Mouse (Mus musculus): ENCODE measurements around the gene Hsd17b13. TPM values are rescaled to one million over a fixed set of nuclear protein-coding genes. Genes with fewer than 3 reads are reported as not detected.
A peak's percentile ranks its signal among the peaks of the same experiment; 100 is the strongest.
"Not testable (repeated sequence)": the region's sequence is repeated elsewhere in the genome, so short reads cannot be mapped to it uniquely, and the experiment has no call there.

Hsd17b13 gene
- polyA plus RNA-seq, 1 experiment from 2014 or later = 0.11 TPM

DNA sequence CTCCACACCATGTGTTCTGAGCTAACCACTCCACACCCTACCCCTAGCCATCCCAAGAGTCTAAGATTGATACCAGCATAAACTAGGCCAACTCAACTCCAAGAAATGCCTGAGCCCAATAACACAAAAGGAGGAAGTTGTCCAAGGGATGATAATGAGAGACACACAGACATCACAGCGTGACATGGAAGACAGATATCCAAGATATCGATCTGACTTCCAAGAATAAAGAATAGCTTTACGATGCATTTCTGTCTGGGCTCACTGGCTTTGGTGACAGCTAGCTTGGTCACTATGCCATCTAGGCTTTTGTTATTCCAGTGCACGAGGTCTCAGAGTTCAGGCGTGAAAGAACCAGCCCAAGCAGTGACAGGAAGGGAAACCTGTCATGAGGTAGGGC, 6.2 kb downstream of the Hsd17b13 start:
- no peak overlapping the region for H3K4me3 ChIP-seq (ENCODE audit: low read length)
- H3K4me1 ChIP-seq (ENCODE audit: control insufficient read depth, insufficient read depth, low read length) = no peaks in the 10 kb centered on the region
- H3K27ac ChIP-seq (ENCODE audit: low read length) = no peak overlapping the region
- no peaks in the 10 kb centered on the region for H3K36me3 ChIP-seq (ENCODE audit: control insufficient read depth, insufficient read depth)
- H3K9ac ChIP-seq (ENCODE audit: low read length) = no peak overlapping the region
- H3K4me2 ChIP-seq (ENCODE audit: low read depth, low read length) = no peak overlapping the region
- WGBS = 56% methylated on average over 5 of the region's 5 CpGs
- no peaks in the 10 kb centered on the region for H3K27me3 ChIP-seq (ENCODE audit: control insufficient read depth, insufficient read depth, low read length)
- no peak for ATAC-seq (replicated peaks; ENCODE audit: extremely low read depth, insufficient read depth, low FRiP score)
- H3K9me3 ChIP-seq (replicated peaks; ENCODE audit: control insufficient read depth, low read length) = no peaks in the 10 kb centered on the region

DNA sequence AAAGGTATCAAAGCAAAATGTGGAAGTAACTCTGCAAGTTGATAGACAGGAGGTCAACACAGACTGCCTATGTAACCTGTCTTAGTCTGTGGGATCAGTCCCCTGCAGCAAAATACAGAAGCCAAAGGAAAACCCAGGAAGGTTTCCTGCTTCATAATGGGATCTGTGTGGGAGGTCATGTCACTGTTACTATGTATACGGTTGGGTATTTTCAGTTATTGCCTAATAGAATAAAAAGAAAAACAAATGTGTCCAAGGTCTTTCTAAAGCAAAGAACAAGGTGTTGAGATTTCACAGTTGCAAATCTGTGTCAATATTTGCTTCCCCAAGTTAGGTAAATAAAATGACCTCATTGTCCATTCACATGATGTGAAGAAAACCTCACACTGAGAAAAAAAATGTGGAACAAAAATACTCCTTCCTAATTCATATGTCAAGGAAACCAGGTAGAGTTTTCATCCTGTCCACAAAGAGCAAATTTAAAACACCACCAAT, 14.2 kb downstream of the Hsd17b13 start:
- Histone ChIP-seq H3K4me1 (ENCODE audit: control insufficient read depth, insufficient read depth, low read length) (no peaks in the 10 kb centered on the region), H3K9me3 (replicated peaks; ENCODE audit: control insufficient read depth, low read length) (0 out of 2 replicates have a peak, but pooled peaks cover 4% of the 10 kb centered on the region), H3K36me3 (ENCODE audit: control insufficient read depth, insufficient read depth) (no peaks in the 10 kb centered on the region), H3K27me3 (ENCODE audit: control insufficient read depth, insufficient read depth, low read length) (no peaks in the 10 kb centered on the region), H3K9ac (ENCODE audit: low read length) (no peak overlapping the region), H3K4me3 (ENCODE audit: low read length) (no peak overlapping the region), H3K4me2 (ENCODE audit: low read depth, low read length) (no peak overlapping the region), H3K27ac (ENCODE audit: low read length) (no peak overlapping the region)
- 58% methylated on average over 1 of the region's 1 CpGs for WGBS
- ATAC-seq (replicated peaks; ENCODE audit: extremely low read depth, insufficient read depth, low FRiP score) = no peak

DNA sequence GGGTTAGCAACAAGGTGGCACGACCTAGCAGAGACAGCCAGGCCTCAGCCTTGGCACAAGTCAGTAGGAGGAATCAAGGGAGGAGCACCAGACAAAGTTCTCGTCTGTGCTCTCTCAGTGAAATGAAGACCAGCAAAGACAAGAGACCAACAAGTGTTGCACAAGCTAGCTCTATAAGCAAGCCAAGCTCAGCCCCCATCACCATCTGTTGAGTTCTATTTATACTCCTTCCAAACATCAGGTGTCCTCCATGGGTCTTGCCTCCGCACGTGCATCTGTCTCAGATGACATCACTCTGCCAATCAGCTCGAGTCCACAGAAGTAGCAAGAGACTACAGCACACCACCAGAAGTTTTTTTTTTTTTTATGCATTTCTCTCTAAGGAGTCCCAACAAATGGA, 22.6 kb downstream of the Hsd17b13 start:
- H3K27me3 ChIP-seq (ENCODE audit: control insufficient read depth, insufficient read depth, low read length) = no peaks in the 10 kb centered on the region
- no peak overlapping the region for H3K4me3 ChIP-seq (ENCODE audit: low read length)
- 63% methylated on average over 5 of the region's 5 CpGs for WGBS
- H3K9ac ChIP-seq (ENCODE audit: low read length) = no peak overlapping the region
- no peak overlapping the region for H3K27ac ChIP-seq (ENCODE audit: low read length)
- H3K4me2 ChIP-seq (ENCODE audit: low read depth, low read length) = no peak overlapping the region
- H3K36me3 ChIP-seq (ENCODE audit: control insufficient read depth, insufficient read depth) = no peaks in the 10 kb centered on the region
- H3K9me3 ChIP-seq (replicated peaks; ENCODE audit: control insufficient read depth, low read length) = no peaks in the 10 kb centered on the region
- H3K4me1 ChIP-seq (ENCODE audit: control insufficient read depth, insufficient read depth, low read length) = no peaks in the 10 kb centered on the region
- ATAC-seq (replicated peaks; ENCODE audit: extremely low read depth, insufficient read depth, low FRiP score) = no peak

DNA sequence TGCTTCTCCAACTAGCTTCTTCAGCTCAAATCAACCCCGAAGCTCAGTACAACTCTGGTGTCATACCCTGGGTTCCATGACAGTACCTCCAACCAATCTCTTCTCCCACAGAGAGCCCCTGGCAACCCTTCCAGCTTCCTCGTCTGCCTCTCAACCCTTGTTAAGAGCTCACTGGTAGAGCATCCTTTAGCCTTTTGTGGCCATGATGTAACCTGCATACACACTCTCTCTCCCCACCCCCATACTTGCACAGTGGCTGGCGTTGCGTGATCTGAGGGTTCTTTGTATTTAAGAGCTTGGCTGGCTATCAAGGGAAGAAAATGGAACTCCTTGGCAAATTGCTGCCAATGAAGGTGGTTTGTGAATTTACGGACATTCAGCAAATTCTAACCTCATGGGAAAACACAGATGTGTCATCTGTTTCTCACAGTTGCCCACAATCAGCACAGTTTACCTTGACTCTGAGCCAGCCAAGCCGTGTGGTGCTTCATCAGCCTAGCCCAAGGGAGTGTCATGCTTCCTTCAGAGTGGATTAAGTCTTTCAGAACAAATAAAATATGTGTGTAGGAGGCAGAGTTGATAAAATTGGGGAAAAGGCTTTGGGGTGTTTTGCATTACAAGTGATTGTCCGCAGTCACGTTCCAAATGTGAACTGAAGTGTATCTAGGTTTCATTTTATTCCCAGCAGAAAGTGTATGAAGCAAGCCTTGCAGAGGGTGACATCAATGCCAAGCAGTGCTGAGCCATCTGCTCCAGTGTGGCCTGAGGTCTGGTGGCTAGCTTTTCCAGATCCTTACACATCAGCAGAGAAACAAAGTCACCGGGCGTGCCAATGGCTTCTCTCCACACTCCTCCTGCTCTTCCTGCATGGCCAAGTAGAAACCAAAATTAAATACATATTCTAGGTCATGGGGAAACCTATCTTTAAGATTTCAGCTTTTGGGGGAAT, 23.8 kb downstream of the Hsd17b13 start:
- no peaks in the 10 kb centered on the region for H3K4me1 ChIP-seq (ENCODE audit: control insufficient read depth, insufficient read depth, low read length)
- H3K36me3 ChIP-seq (ENCODE audit: control insufficient read depth, insufficient read depth) = no peaks in the 10 kb centered on the region
- 78% methylated on average over 10 of the region's 10 CpGs for WGBS
- H3K27ac ChIP-seq (ENCODE audit: low read length) = no peak overlapping the region
- H3K9ac ChIP-seq (ENCODE audit: low read length) = no peak overlapping the region
- no peak for ATAC-seq (replicated peaks; ENCODE audit: extremely low read depth, insufficient read depth, low FRiP score)
- no peaks in the 10 kb centered on the region for H3K9me3 ChIP-seq (replicated peaks; ENCODE audit: control insufficient read depth, low read length)
- no peak overlapping the region for H3K4me3 ChIP-seq (ENCODE audit: low read length)
- no peak overlapping the region for H3K4me2 ChIP-seq (ENCODE audit: low read depth, low read length)
- no peaks in the 10 kb centered on the region for H3K27me3 ChIP-seq (ENCODE audit: control insufficient read depth, insufficient read depth, low read length)

DNA sequence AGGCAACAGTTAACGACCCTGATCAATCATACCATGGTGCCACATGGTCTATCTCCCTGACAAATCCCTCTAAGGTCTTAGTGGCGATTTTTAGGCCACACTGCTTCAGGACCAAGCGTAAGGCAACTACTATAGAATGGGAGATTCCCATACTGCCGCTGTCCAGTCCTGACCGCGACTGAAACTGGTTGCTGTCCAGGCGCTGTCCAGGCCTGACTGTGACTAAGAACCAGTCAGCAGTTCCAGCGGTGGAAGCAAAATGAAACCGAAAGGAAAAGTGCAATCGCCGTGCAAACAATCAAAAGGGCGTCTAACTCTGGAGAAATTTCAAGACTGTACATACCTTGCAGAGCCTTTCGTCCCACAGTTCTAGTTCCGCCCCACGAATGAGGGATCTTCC, 27.1 kb downstream of the Hsd17b13 start:
- 87% methylated on average over 15 of the region's 15 CpGs for WGBS
- not testable (repeated sequence) for H3K4me3 ChIP-seq (ENCODE audit: low read length)

DNA sequence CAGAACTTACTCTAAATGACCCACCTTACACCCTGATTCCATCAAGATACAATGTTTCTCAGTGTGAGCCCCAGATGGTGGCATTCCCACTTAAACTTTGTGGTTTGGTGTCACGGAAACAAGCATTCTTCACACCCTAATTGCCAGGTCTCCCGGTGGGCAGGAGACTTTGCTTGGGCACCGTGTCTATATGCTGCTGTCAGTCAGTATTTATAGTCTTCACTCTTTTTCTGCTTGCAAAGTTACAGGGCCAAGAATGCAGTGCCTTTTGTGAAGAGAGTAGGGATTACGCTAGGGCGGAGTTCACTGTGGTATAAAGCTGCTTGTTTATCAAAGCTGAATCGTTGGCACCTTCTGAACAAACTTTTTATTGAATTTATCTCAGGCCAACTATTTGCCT, 34.0 kb downstream of the Hsd17b13 start:
- no peak for ATAC-seq (replicated peaks; ENCODE audit: extremely low read depth, insufficient read depth, low FRiP score)
- Histone ChIP-seq H3K36me3 (ENCODE audit: control insufficient read depth, insufficient read depth) (no peaks in the 10 kb centered on the region), H3K4me2 (ENCODE audit: low read depth, low read length) (no peak overlapping the region), H3K27ac (ENCODE audit: low read length) (no peak overlapping the region), H3K4me3 (ENCODE audit: low read length) (no peak overlapping the region), H3K4me1 (ENCODE audit: control insufficient read depth, insufficient read depth, low read length) (peaks cover 6% of the 10 kb centered on the region; the same call in 1 of the 2 replicates), H3K9me3 (replicated peaks; ENCODE audit: control insufficient read depth, low read length) (no peaks in the 10 kb centered on the region), H3K9ac (ENCODE audit: low read length) (no peak overlapping the region), H3K27me3 (ENCODE audit: control insufficient read depth, insufficient read depth, low read length) (no peaks in the 10 kb centered on the region)
- whole genome bisulfite sequencing = 65% methylated on average over 6 of the region's 6 CpGs

More for the DNA sequence above, 27.1 kb downstream of the Hsd17b13 start:
- not testable (repeated sequence) for H3K27ac ChIP-seq (ENCODE audit: low read length); H3K27me3 ChIP-seq (ENCODE audit: control insufficient read depth, insufficient read depth, low read length); H3K9ac ChIP-seq (ENCODE audit: low read length); H3K4me1 ChIP-seq (ENCODE audit: control insufficient read depth, insufficient read depth, low read length); H3K9me3 ChIP-seq (replicated peaks; ENCODE audit: control insufficient read depth, low read length); H3K4me2 ChIP-seq (ENCODE audit: low read depth, low read length); ATAC-seq (replicated peaks; ENCODE audit: extremely low read depth, insufficient read depth, low FRiP score); H3K36me3 ChIP-seq (ENCODE audit: control insufficient read depth, insufficient read depth)

DNA sequence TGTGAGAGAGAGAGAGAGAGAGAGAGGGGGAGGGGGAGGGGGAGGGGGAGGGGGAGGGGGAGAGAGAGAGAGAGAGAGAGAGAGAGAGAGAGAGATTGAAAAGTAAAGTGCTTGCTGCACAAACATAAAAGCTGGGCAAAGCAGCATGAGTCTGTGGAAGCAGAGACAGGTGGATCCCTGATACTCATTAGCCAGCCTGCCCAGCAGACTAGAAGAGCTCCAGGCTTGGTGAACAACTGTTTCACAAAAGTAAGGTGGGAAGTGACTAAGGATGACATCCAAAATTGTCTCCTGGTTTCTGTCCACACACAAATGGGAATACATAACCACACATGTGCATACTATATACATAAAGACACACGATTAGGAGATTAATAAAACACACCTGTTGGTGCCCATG, 37.4 kb downstream of the Hsd17b13 start:
- ATAC-seq (replicated peaks; ENCODE audit: extremely low read depth, insufficient read depth, low FRiP score) = no peak
- no peak overlapping the region for H3K27ac ChIP-seq (ENCODE audit: low read length)
- no peaks in the 10 kb centered on the region for H3K9me3 ChIP-seq (replicated peaks; ENCODE audit: control insufficient read depth, low read length)
- H3K36me3 ChIP-seq (ENCODE audit: control insufficient read depth, insufficient read depth) = no peaks in the 10 kb centered on the region
- no peak overlapping the region for H3K4me3 ChIP-seq (ENCODE audit: low read length)
- no peak overlapping the region for H3K9ac ChIP-seq (ENCODE audit: low read length)
- H3K4me2 ChIP-seq (ENCODE audit: low read depth, low read length) = no peak overlapping the region
- no peaks in the 10 kb centered on the region for H3K27me3 ChIP-seq (ENCODE audit: control insufficient read depth, insufficient read depth, low read length)
- peaks cover 13% of the 10 kb centered on the region; the same call in 1 of the 2 replicates for H3K4me1 ChIP-seq (ENCODE audit: control insufficient read depth, insufficient read depth, low read length)
- 85% methylated on average over 1 of the region's 1 CpGs for WGBS

DNA sequence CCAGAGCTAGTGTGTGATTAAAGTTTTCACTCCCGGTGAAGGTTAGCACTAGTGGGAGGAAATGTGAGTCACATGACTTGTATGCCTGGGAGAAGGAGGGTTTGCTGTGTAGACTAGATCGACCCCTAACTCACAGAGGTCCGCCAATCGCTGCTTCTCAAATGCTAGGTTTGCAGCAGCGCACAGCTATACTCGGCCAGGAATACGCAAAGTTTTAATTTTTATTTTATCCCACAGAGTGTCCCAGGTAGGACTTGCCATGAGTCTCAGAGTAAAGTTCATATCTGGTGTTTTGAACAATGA, 37.9 kb downstream of the Hsd17b13 start:
- Histone ChIP-seq H3K27ac (ENCODE audit: low read length) (no peak overlapping the region), H3K4me1 (ENCODE audit: control insufficient read depth, insufficient read depth, low read length) (peaks cover 13% of the 10 kb centered on the region; the same call in 1 of the 2 replicates)

DNA sequence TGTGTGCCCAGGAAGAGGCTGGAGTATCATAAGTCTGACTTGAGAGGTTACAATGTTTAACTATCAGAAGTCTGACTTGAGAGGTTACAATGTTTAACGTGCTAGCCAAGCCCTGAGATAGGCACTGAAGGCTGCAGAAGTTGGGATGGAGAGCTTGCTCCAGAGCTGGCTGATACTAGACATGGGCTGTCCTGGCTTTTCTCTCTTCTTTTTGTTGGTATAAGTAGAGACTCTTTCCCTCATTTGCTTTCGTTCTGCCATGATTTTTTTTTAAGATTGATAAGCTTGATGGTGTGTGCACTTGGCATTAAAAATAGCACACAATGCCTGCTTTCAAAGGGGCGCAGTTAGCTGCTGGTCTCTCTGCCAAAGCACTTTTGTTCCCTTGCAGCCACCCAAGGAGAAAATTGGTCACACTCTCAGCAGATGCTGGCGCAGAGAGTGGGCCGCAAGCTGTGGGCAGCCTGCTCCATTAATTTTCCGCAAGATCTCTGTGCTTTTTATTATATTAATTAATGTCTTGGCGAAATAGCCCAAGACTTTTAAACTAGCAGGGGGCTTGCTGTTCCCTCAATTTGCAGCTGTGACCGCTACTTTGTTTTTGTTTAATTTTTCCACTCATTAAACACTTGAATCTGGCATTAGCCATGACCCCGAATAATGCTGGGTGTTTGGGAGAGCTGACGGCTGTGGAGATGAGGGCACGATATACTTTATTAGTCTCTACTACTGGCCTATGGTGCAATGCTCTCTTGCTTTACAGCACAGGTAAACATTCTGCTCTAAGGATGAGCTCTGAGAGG, 38.5 kb downstream of the Hsd17b13 start:
- 47% methylated on average over 11 of the region's 11 CpGs for WGBS
- H3K27me3 ChIP-seq (ENCODE audit: control insufficient read depth, insufficient read depth, low read length) = no peaks in the 10 kb centered on the region
- H3K9me3 ChIP-seq (replicated peaks; ENCODE audit: control insufficient read depth, low read length) = no peaks in the 10 kb centered on the region
- H3K36me3 ChIP-seq (ENCODE audit: control insufficient read depth, insufficient read depth) = no peaks in the 10 kb centered on the region
- no peak overlapping the region for H3K9ac ChIP-seq (ENCODE audit: low read length)
- H3K27ac ChIP-seq (ENCODE audit: low read length) = peak overlapping the region; percentile 61
- H3K4me1 ChIP-seq (ENCODE audit: control insufficient read depth, insufficient read depth, low read length) = peaks cover 13% of the 10 kb centered on the region; the same call in 1 of the 2 replicates
- H3K4me2 ChIP-seq (ENCODE audit: low read depth, low read length) = peak overlapping the region; percentile 40
- no peak; the same call in none of the 2 replicates for ATAC-seq (replicated peaks; ENCODE audit: extremely low read depth, insufficient read depth, low FRiP score)
- no peak overlapping the region for H3K4me3 ChIP-seq (ENCODE audit: low read length)

More for the DNA sequence above, 37.9 kb downstream of the Hsd17b13 start:
- no peak overlapping the region for H3K4me3 ChIP-seq (ENCODE audit: low read length)
- H3K9me3 ChIP-seq (replicated peaks; ENCODE audit: control insufficient read depth, low read length) = no peaks in the 10 kb centered on the region
- no peak overlapping the region for H3K4me2 ChIP-seq (ENCODE audit: low read depth, low read length)
- no peaks in the 10 kb centered on the region for H3K27me3 ChIP-seq (ENCODE audit: control insufficient read depth, insufficient read depth, low read length)
- H3K9ac ChIP-seq (ENCODE audit: low read length) = no peak overlapping the region
- ATAC-seq (replicated peaks; ENCODE audit: extremely low read depth, insufficient read depth, low FRiP score) = no peak
- 68% methylated on average over 7 of the region's 7 CpGs for WGBS
- H3K36me3 ChIP-seq (ENCODE audit: control insufficient read depth, insufficient read depth) = no peaks in the 10 kb centered on the region
